Mouse (Mus musculus) lung, adult 2 months (tissue): ENCODE results near the gene Def6. TPM values are rescaled to one million over a fixed set of nuclear protein-coding genes. Genes with fewer than 3 reads are reported as not detected.
A peak's percentile ranks its signal among the peaks of the same experiment; 100 is the strongest.

Experiments
- DNase-seq: peaks from one replicate; pipeline ENCODE4 v3.0.0; 2022
- H3K4me1 ChIP-seq: fragments of 200-500 bp; 2 replicates; pipeline ENCODE4 v1.6.1; 2011; ENCODE audit warnings: low read length; ENCODE audit not compliant: control insufficient read depth, insufficient read depth
- H3K4me3 ChIP-seq: fragments of 200-500 bp; replicated peaks from 2 replicates; pipeline ENCODE3; 2011; ENCODE audit warnings: low read depth, mild to moderate bottlenecking, control low read depth, low read length; ENCODE audit errors: extremely low read depth
- CTCF ChIP-seq: fragments of 200-500 bp; IDR thresholded peaks from 2 replicates; pipeline ENCODE4 v1.5.1; 2011; ENCODE audit warnings: mild to moderate bottlenecking, low read length, control low read depth; ENCODE audit not compliant: insufficient read depth
- POLR2A ChIP-seq: fragments of 200-500 bp; IDR thresholded peaks from 2 replicates; pipeline ENCODE4 v1.6.1; 2011; ENCODE audit warnings: low read depth, mild to moderate bottlenecking, control low read depth, low read length, borderline replicate concordance; ENCODE audit errors: extremely low read depth
- WGBS: fragments of 180-500 bp; shearing (Covaris S2); methylation state at CpG from one replicate; pipeline ENCODE4 v1.1.7; 2018; 5-methylcytosine and 5-hydroxymethylcytosine counted together
- polyA plus RNA-seq: library from polyadenylated mRNA; depleted of rRNA; stranded (reverse); fragments of >200 nt; gene quantifications from 2 replicates; pipeline ENCODE4 v1.2.3, GENCODE M21; 2012

The Def6 gene
- polyA plus RNA-seq, 1 experiment, result 22.0 TPM

DNA sequence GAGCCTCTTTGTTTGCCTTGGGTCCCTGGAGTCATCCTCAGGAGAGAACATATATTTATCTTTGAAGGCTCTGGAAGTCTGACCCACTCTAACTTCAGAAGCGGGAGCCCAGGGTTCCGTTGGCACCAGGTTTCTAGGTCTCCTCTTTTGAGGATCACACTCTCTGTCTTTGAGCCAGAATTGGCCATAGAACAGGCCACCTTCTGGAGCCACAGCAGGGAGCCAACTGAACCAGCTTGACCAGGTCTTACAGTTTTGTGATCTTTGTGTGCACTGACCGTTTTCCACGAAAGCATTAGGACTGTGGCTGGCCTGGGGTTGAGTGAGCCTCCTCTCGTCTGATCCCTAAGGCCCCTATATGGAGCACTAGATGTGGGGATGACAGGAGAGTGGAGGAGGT, 27.1 kb downstream of the Def6 start:
- no peak overlapping the region for H3K4me3 ChIP-seq
- H3K4me1 ChIP-seq, result 0 out of 2 replicates have a peak, but pooled peaks cover 4% of the 10 kb centered on the region
- DNase-seq, result no peak
- no peak for TF ChIP-seq POLR2A
- TF ChIP-seq CTCF, result no peak
- WGBS, result 86% methylated on average over 5 of the region's 5 CpGs

DNA sequence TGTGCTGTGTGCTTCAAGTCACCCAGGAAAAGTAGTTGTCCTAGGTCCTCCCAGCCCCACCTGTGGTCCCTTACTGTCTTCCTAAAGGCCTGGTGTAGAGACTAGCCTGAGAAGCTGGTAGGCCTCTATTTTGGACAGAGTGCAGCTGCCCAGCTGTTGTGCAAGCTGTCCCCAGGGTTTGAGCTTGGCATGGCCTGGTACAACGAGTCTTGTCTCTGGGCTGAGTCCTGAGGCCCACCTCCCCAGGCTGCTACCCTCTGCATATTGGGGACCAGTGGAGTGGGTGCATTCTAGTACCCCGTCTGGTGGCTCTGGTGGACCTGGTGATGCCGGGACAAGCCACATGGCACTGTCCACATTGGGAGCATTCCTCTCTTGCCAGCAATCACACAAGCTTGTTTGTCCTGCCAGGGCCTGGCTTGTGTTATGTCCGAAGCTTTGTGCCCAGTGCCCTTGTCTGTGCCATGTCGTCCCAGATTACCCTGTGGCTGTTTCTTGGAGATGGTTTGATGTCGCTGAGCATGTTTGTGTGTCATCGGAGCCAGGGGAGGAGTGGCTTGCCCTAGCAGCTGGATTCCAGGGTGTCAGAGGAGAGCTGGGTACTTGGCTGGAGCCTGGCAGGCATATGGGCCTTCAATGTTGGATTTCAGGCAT, 28.5 kb downstream of the Def6 start:
- 0 out of 2 replicates have a peak, but pooled peaks cover 4% of the 10 kb centered on the region for H3K4me1 ChIP-seq
- TF ChIP-seq CTCF (no peak), POLR2A (no peak)
- 72% methylated on average over 7 of the region's 7 CpGs for WGBS
- no peak for DNase-seq
- no peak overlapping the region for H3K4me3 ChIP-seq

DNA sequence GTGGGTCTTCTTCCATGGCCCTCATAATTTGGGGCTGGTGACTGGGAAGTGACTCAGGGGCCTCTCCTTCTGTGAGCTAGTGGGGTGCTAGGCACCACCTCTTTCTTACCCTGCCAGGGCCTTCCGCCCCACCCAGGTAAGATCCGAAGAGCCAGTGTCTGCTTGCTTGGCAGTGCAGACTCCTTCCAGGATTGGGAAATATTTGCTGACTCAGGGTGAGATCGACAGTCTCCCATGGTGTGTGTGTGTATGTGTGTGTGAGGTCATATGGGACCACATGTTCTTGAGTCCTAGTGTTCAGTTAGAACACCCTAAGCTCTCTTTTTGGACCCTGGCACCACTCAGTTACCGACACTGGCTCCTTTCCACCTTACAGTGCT, 29.0 kb downstream of the Def6 start:
- 61% methylated on average over 4 of the region's 4 CpGs for WGBS
- no peak for TF ChIP-seq POLR2A
- no peak for TF ChIP-seq CTCF
- Histone ChIP-seq H3K4me3 (no peak overlapping the region), H3K4me1 (0 out of 2 replicates have a peak, but pooled peaks cover 4% of the 10 kb centered on the region)
- no peak for DNase-seq

DNA sequence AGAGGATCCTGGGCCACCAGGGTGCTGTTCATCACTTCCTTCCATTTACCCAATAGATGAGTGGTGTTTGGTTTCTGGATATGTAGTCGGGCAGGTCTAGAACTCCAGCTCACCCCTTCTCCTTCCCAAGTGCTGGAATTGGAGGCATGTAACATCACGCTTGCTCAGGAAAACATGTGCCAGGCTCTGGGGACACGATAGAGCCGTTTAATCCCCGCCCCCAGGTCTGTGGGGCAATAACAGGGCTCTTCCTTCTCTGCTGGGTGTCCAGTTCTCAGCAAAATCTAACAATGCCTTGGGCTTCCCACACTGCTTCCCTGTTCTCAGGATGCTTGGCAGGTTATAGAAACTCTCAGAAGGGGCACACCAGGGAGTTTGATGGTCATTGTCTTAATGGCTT, 29.8 kb downstream of the Def6 start:
- WGBS, result 60% methylated on average over 5 of the region's 5 CpGs
- TF ChIP-seq POLR2A (no peak), CTCF (no peak)
- Histone ChIP-seq H3K4me1 (0 out of 2 replicates have a peak, but pooled peaks cover 4% of the 10 kb centered on the region), H3K4me3 (no peak overlapping the region)
- DNase-seq, result no peak

DNA sequence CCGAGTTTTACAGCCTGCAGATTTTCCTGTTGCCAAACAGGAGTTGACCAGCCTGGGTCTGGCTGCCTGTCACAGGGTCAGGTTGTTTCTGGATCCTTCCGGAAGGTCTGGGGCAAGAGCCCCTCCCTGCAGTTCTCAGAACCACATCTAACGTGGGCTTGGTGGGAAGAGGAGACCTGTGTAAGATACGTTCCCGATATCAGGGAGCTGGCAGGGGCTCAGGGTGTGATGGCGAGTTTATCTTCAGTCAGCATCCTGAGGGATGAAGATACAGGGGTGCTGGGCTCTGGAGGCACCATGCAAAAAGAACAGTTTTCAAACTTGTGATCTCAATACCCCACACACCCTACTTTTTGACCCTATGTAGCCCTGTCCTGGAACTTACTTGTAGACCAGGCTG, 30.3 kb downstream of the Def6 start:
- no peak for DNase-seq
- TF ChIP-seq CTCF, result no peak
- TF ChIP-seq POLR2A, result no peak
- Histone ChIP-seq H3K4me1 (0 out of 2 replicates have a peak, but pooled peaks cover 4% of the 10 kb centered on the region), H3K4me3 (no peak overlapping the region)
- WGBS, result 82% methylated on average over 6 of the region's 6 CpGs

DNA sequence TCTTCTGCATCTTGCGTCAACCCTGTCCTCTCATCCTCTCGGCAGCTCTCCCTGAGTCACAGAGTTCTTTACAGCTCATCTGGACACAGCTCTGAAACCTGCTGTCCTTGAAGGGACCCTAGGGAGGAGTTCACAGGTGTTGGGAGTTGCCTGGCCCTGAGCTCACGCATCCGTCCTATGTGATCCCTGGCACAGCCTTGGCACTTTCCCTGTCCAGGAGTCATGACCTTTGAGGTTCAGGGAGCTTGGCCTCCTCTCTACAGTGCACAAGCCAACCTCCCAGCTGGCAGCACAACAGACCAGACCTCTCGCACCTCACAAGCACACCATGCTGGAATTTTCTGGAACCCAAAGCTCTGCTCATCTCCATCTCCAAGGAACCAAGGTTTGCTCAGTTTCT, 33.3 kb downstream of the Def6 start:
- DNase-seq, result no peak
- 89% methylated on average over 5 of the region's 5 CpGs for WGBS
- Histone ChIP-seq H3K4me3 (no peak overlapping the region), H3K4me1 (0 out of 2 replicates have a peak, but pooled peaks cover 4% of the 10 kb centered on the region)
- TF ChIP-seq POLR2A (no peak), CTCF (no peak)

DNA sequence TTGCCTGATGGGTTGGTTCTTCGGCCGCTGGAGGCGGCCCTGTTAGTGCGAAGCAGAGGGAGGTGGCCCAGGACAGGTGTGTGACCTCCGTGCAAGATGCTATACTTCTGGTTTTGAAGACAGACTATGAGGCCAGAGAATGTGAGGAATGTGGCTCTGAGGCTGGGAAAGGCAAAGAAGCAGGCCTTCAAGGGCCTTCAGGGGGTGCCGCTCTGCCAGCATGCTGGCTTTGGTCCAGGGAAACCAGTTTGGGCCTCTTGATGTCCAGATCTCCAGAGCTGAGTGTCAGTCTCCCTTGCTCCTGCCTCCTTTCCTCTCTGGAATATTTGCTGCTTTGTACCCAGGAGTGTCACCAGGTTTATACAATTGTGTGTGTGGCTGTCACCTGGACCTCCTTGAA, 34.7 kb downstream of the Def6 start:
- Histone ChIP-seq H3K4me3 (no peak overlapping the region), H3K4me1 (peaks cover 3% of the 10 kb centered on the region; the same call in 1 of the 2 replicates)
- 73% methylated on average over 6 of the region's 6 CpGs for WGBS
- no peak for TF ChIP-seq CTCF
- TF ChIP-seq POLR2A, result no peak
- peak; percentile 46 for DNase-seq

DNA sequence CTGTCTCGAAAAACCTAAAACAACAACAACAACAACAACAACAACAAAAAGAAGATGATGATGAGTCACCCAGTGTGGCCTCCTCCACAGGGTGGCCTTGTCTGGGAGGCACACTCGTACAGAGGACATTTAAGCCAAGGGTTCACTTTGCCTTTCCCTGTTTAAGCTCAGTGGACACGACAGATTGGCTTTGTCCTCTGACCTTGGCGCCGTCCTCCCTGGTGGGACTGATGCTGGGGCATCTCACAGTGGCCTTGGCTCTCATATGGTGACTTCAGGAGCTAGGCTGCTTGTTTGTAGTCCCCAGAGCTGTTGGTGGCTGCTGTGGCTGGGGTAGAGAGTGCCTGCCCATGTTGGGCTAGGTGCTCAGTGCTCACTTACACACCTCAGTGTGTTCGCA, 36.6 kb downstream of the Def6 start:
- H3K4me3 ChIP-seq, result no peak overlapping the region
- 89% methylated on average over 6 of the region's 6 CpGs for WGBS
- no peak for DNase-seq
- TF ChIP-seq CTCF, result no peak
- no peak for TF ChIP-seq POLR2A
- H3K4me1 ChIP-seq, result peaks cover 11% of the 10 kb centered on the region

DNA sequence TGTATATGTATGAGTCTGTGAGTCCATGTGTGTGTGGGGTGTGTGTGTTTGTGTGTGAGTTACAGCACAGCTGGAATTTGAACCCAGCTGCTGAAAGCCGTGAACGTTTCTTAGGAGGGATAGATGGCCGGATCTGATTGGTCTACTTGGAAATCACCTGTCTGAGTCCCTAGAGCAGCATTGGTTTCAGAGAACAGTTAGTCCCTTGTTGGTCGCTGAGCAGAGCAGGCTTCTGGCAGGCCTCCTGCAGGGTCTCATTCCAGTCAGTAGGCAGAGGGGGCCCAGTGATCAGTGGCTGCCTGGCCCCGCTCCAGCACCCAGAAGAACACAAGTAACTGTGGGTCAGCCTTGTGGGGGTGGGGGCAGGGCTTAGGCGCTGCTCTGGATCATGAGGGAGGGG, 37.1 kb downstream of the Def6 start:
- TF ChIP-seq POLR2A (no peak), CTCF (no peak)
- peaks cover 11% of the 10 kb centered on the region for H3K4me1 ChIP-seq
- 59% methylated on average over 6 of the region's 6 CpGs for WGBS
- H3K4me3 ChIP-seq, result no peak overlapping the region
- DNase-seq, result no peak

DNA sequence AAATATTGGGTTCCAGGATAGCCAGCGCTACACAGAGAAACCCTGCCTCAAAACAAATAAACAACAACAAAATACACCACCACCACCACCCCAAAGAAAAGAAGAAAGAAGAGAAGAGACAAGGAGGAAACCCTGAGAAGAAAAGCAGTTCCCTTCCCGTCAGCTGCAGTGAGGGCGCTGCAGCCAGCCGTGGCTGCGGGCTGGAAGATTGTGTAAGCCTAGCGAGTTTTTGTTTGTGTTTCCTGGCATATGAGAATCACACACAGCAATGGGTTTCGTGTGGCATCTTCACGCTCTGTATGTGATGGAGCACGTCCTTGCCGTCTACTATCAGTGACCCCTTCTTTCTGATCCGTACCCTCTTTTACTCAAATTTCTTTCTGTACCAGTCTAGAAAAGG, 39.1 kb downstream of the Def6 start:
- WGBS, result 61% methylated on average over 11 of the region's 11 CpGs
- no peak for DNase-seq
- no peak for TF ChIP-seq CTCF
- no peak for TF ChIP-seq POLR2A
- H3K4me1 ChIP-seq, result peaks cover 11% of the 10 kb centered on the region
- no peak overlapping the region for H3K4me3 ChIP-seq
